Mouse (Mus musculus) thymus, adult 2 months (tissue): ENCODE results near the gene Mtm1.

Experiments used
- CTCF ChIP-seq: fragments of 200-500 bp; IDR thresholded peaks from 2 replicates; pipeline ENCODE4 v1.5.1; 2012; ENCODE audit warnings: mild to moderate bottlenecking, control low read depth, low read length, moderate library complexity, borderline replicate concordance; ENCODE audit not compliant: control insufficient read depth, poor library complexity, insufficient read depth; ENCODE audit errors: extremely low read depth
- POLR2A ChIP-seq: fragments of 200-500 bp; IDR thresholded peaks from 2 replicates; pipeline ENCODE4 v1.6.1; 2012; ENCODE audit warnings: mild to moderate bottlenecking, low read length, control low read depth, moderate library complexity; ENCODE audit not compliant: control insufficient read depth, poor library complexity, insufficient read depth; ENCODE audit errors: extremely low read depth

- TF ChIP-seq CTCF (no peak), POLR2A (no peak)
Observed at GRCm38 (mm10) chrX:71294191-71294590, 83.6 kb downstream of the Mtm1 start.
